Mouse (Mus musculus) kidney, postnatal 4 days (tissue): Measurements from ENCODE around the gene Clip2.
"Not testable (repeated sequence)": the region's sequence is repeated elsewhere in the genome, so short reads cannot be mapped to it uniquely, and the experiment has no call there.

Experiments used
- DNase-seq, 2 experiments: peaks; one replicate each; pipeline ENCODE4 v3.0.0; 2021; ENCODE audit warnings: mixed read lengths in 2 of 2

Gene Clip2

DNA sequence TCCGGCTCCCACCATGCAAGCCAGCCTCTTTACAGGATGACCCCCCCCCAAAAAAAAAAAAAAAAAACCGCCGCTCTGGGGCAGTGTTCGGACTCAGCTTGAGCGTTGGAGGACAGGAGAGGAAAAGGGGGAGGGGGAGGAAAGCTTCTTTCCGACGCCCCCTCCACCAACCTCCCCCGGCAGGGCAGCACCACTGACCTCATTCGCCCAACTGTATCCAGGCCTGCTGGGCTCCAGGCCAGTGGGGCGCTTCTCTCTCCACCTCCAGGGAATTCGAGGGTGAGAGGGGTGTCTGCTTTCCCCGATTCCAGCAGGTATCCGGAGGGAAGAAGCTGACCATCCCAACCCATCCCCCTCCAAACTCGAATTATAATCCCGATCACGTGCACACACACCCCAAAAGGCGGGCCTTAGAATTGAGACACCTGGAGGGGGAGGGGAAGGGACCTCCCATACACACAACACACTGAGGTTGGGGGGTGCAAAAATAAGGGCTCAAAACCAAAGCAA is 96.3 kb downstream of the Clip2 start:
- DNase-seq = peak; percentile 61 to 76

DNA sequence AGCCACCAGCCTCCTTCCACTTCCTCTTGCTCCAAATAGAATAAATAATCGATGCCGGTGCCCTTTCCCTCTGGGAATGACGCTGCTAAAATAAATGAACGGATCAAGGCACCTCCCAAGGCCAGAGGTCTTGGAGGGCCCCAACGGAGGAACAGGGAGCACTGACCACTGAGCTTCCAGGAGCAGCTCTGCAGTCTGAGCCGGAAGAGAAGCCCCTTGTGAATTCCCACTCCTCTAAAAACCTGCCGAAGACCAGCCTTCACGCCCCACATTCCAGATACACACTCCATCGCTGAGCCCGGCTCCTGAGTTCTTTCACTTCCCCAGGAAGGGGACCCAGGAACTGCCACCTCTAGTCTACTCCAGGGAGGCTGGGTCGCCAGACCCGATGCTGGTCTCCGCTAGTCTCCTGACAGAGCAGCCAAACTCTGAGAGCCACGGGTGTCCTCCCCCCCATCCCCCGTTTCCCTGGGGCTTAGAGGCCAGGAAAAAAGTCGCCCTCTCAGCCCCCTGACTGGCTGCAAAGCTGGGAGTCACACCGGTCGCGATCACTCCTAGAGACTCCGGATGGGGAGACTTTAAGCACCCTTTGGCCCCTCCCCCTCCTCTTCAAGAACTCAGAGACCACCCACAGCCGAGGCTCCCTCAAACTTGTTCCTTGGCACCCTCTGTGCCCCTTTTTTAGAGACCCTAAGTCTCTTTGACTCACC is 96.9 kb downstream of the Clip2 start:
- DNase-seq = peak; percentile 63 to 74

DNA sequence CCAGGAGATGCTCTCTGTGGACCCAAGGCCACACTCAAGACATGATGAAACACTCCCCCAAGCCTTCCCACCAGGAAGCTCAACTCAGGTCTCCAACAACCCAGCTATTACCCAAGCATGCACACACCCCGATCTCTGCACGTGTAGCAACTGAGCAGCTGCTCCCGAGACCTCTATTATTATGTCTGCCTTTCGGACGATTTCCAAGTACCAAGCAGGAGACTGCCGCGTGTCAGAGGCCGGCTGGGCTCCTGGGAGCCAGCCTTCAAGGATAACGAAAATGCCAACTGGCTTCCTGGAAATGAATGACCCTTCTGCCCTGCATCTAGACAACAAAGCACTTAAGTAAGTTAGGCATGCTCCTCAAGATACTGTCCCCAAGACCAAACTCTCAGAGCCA is 97.8 kb downstream of the Clip2 start:
- no peak for DNase-seq

DNA sequence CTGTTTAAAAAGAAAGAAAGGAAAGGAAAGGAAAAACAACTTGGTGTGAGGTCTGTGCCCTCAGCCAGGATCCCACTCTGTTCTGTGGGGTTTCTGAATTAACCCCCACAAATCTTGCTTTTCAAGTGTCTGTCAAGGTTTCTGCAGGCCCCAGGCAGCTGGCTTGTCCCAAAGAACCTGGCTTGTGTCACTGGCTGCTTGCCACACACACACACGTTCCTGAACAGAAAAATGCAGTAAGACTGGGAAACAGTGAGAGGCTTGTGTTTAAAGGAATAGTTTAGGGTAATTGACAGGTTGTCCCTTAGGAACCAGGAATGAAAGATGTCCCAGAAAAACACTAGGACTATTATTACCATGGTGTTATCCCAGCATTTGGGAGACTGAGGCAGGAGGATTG is 98.7 kb downstream of the Clip2 start:
- DNase-seq = no peak

DNA sequence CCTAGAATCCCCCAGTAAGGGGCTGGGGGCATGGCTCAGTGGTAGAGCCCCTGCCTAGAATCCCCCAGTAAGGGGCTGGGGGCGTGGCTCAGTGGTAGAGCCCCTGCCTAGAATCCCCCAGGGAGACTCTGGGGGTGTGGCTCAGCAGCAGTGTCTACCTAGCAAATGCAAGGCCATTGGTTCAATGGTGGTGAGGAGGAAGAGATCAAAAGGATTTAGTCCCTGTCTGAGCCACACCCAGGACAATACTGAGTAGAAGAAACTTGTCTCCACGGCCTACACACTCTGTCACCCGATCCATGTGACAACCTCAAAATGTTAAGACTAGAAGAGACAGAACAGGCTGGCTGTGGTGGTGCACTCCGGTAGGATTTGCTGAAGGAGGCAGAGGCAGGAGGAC is 105.5 kb downstream of the Clip2 start:
- not testable (repeated sequence) for DNase-seq

DNA sequence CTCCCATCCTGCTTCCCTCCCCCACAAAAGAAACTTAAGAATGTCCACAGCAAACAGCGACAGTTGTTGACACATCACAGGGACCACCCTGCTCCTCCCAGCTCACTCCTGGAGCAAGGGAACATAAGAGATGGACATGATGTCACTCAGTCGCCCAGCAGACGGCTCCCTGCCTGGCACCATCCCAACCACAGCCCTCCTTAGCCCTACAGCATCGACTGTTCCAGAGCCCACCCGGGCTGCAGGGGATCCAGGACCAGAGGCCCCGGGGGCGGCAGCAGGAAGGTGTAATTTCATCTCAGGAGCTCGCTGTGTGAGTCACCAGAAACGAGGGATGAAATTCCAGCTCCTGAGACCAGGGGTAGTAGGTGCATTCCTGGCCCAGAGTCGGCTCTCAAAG is 106.3 kb downstream of the Clip2 start:
- DNase-seq = peak; percentile 55 to 68

DNA sequence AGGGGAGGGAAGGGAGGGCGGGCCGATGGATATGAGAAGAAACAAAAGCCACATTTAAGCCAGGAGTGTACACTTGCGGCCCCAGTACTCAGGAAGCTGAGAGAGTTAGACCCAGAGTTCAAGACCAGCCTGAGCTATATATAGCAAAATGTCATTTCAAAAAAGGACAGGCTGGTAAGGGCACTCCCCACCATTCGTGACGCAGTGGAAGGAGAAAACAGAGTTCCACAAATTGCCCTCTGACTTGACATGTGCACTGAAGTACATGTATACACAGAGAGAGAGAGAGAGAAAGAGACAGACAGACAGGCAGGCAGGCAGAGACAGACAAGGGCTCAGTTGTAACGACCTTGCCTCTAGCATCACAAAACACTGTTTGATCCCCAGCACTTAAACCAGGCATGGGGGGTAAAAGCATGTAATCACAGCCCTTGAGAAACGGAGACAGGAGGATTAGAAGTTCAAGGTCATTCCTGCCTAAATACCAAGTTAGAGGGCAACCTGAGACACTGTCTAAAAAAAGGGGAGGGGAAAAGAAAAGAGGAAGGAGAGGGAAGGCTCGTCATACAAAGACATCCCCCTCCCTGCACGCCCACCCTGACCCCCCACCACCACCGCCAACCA is 106.9 kb downstream of the Clip2 start:
- no peak for DNase-seq

DNA sequence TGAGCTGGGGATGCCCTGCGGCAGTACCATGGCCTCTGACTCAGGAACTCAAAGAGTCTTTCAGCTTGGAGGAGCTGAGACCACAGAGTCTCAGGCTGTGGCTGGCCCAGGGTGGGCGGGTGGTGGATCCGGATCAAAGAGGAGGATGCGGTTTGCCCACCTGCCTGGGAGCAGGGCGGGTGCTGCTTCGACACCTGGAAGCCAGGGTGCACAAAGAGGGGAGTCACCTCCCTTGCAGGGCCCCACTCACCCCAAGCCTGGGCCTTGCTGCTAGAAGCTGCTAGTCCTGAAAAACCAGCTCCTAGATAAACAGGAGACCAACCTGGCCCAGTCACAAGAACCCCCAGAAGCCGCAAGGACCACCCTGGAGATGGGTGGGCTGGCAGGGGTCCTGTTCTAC is 107.8 kb downstream of the Clip2 start:
- no peak for DNase-seq

DNA sequence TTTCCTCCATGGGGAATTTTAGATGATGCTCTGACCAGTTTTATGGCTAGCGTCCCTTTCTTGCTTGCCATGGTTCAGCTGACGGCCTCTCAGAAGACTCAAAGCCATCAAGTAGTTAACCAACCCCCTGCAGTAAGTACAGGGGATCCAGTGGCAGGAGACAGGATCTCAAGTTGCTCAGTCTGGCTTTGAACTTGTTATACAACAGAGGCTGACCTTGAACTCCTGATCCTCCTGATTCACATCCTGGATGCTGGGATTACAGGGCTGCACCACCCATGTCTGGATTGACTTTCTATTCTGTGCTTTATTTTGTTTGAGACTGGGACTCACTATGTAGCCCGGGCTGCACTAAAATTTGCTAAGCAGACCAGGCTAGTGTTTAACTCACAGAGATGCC is 110.2 kb downstream of the Clip2 start:
- no peak for DNase-seq

DNA sequence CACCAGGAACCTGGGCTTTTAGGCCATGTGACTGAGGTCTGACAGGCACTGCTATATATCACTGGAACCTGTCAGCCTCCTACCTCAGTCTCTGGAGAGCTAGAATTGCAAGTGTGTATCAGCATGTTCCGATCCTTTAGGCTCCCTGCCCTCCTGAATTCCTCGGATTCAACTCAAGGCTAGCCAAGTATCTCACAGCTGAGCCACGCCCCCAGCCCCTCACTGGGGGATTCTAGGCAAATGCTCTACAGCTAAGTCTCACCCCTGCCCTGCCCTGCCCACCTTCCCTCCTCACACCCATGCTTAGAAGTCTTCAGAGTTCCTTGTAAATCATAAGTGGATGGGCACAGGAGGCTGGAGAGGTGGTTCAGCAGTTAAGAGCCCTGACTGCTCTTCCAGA is 111.1 kb downstream of the Clip2 start:
- DNase-seq = no peak

DNA sequence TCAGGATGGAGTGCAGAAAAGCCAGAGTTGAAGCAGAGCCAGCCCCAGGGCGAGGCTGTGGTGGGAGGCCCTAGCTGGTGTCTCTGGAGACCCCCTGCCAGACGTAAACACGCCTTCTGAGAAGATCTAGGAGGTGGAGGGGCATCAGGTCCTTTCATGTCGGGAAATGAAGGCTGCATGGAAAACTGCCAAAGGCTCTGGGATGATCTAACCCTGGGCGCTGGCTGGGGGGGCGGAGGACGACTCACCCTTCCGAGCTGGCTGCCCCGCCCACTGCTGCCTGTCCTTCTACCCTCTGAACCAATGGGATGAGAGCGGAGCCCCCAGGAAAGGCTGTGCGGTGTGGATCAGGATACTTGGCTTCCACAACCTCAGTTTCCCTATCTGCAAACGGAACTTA is 112.1 kb downstream of the Clip2 start:
- peak; percentile 45 to 67 for DNase-seq

DNA sequence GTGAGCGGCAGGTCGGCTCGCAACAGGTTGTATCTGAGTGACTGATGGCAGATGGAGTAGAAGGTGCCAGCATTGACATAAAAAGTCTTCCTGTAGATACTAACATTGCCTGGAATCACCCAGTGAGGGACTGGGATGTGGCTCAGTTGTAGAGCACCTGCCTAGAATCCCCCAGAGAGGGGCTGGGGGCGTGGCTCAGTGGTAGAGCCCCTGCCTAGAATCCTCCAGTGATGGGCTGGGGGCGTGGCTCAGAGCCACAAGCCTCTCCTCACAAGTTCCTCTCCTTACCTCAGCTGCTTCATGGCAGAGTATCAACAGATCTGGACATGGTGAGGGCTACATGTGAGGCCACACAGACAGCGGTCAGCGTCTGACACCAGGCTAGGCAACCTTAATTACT is 112.8 kb downstream of the Clip2 start:
- no peak for DNase-seq
